Comparison of ENCODE assay signal across 10 mouse cellular contexts in genomic region chr8:83406836-83407235, GRCm38 (mm10). TPM values are rescaled to one million over a fixed set of nuclear protein-coding genes. Genes with fewer than 3 reads are reported as not detected.
DNase-seq lines count a peak whose midpoint lies in the region; ATAC-seq and TF ChIP-seq lines count a peak whose summit lies in the region.
"Had no signal": no experiment of that assay in that cellular context is flagged by ENCODE, and none has a peak within 500 bp of the region (broad histone marks: within the 10 kb centered on the region; RNA-seq: fewer than 3 reads in every experiment).

No protein-coding gene starts in this region.

- TF ChIP-seq POLR2A in cerebellum, adult 2 months (IDR thresholded peaks at IDR 0.05; ENCODE audit: borderline replicate concordance, insufficient read depth, low read length): no peak

- peak; percentile 20; the same call in 1 of the 2 replicates for TF ChIP-seq CTCF in cerebellum, adult 2 months (IDR thresholded peaks at IDR 0.05; ENCODE audit: borderline replicate concordance, insufficient read depth, low read depth, low read length)
- TF ChIP-seq CTCF in liver, postnatal 0 days (IDR thresholded peaks at IDR 0.05; ENCODE audit: low read depth): peak; percentile 34

- no peak for ATAC-seq in liver, embryonic 13.5 days (ENCODE audit: low read depth)
- ATAC-seq in liver, embryonic 12.5 days: no peak
- no peak for ATAC-seq in liver, postnatal 0 days
- no peak for ATAC-seq in monocyte, adult 5-6 weeks (replicated peaks; ENCODE audit: insufficient number of reproducible peaks, low FRiP score, low TSS enrichment, poor library complexity, severe bottlenecking)

- WGBS in cerebellum, adult 2 months: 38% methylated on average over 6 of the region's 6 CpGs
- 34% methylated on average over 6 of the region's 6 CpGs for WGBS in liver, embryonic 13.5 days (ENCODE audit: insufficient replicate concordance)
- WGBS in liver, embryonic 12.5 days (ENCODE audit: insufficient replicate concordance): 33% methylated on average over 6 of the region's 6 CpGs
- WGBS in liver, postnatal 0 days (ENCODE audit: insufficient replicate concordance): 49% methylated on average over 6 of the region's 6 CpGs

- H3K4me3 ChIP-seq in cerebellum, adult 2 months (replicated peaks; ENCODE audit: insufficient read depth, low read depth, low read length): no peak overlapping the region
- no peak overlapping the region for H3K4me3 ChIP-seq in liver, embryonic 13.5 days (replicated peaks)
- no peak overlapping the region for H3K4me3 ChIP-seq in liver, embryonic 12.5 days
- no peak overlapping the region for H3K4me3 ChIP-seq in liver, postnatal 0 days (ENCODE audit: low read depth, low read length)

- DNase-seq in cerebellum, adult 2 months: no peak
- no peak for DNase-seq in cerebellum, adult 18-20 months
- DNase-seq in liver, embryonic 13.5 days: peak; percentile 22
- DNase-seq in ZHBTc4 (ENCODE audit: low read depth, low spot score): peak; percentile 76
- DNase-seq in liver, postnatal 0 days: no peak
- no peak for DNase-seq in left cerebral cortex, postnatal 14 days (ENCODE audit: low spot score in 2 of 2)

- no peak overlapping the region for H3K27ac ChIP-seq in cerebellum, adult 2 months (ENCODE audit: insufficient read depth, low read length)
- H3K27ac ChIP-seq in liver, embryonic 13.5 days: no peak overlapping the region
- H3K27ac ChIP-seq in liver, embryonic 12.5 days: no peak overlapping the region
- no peak overlapping the region for H3K27ac ChIP-seq in liver, postnatal 0 days (ENCODE audit: low read depth)
- H3K27ac ChIP-seq: macrophage had no signal

- intact Hi-C loops in left cerebral cortex, postnatal 14 days (cut with DNase I): no loop called here

- H3K27me3 ChIP-seq in cerebellum, adult 2 months (ENCODE audit: control insufficient read depth, insufficient read depth, low read length): no peaks in the 10 kb centered on the region
- peaks cover 10% of the 10 kb centered on the region; the same call in 1 of the 2 replicates for H3K27me3 ChIP-seq in liver, embryonic 13.5 days
- no peaks in the 10 kb centered on the region for H3K27me3 ChIP-seq in liver, embryonic 12.5 days (replicated peaks)
- H3K27me3 ChIP-seq in liver, postnatal 0 days (ENCODE audit: insufficient read depth, low read length): no peaks in the 10 kb centered on the region

- H3K4me2 ChIP-seq in liver, embryonic 13.5 days: no peak overlapping the region
- no peak overlapping the region for H3K4me2 ChIP-seq in liver, embryonic 12.5 days
- no peak overlapping the region for H3K4me2 ChIP-seq in liver, postnatal 0 days (ENCODE audit: low read depth, low read length)

- H3K36me3 ChIP-seq in liver, embryonic 13.5 days: no peaks in the 10 kb centered on the region
- no peaks in the 10 kb centered on the region for H3K36me3 ChIP-seq in liver, embryonic 12.5 days
- H3K36me3 ChIP-seq in liver, postnatal 0 days (replicated peaks; ENCODE audit: insufficient read depth, low read length): no peaks in the 10 kb centered on the region

- H3K9ac ChIP-seq in liver, embryonic 13.5 days: no peak overlapping the region
- no peak overlapping the region for H3K9ac ChIP-seq in liver, embryonic 12.5 days
- no peak overlapping the region for H3K9ac ChIP-seq in liver, postnatal 0 days (replicated peaks)

- TF ChIP-seq EP300 in liver, postnatal 0 days (IDR thresholded peaks at IDR 0.05; ENCODE audit: low read depth): no peak

- no peaks in the 10 kb centered on the region for H3K4me1 ChIP-seq in cerebellum, adult 2 months (ENCODE audit: control insufficient read depth, insufficient read depth, low read length)
- H3K4me1 ChIP-seq in liver, embryonic 13.5 days (replicated peaks): peaks cover 21% of the 10 kb centered on the region
- peaks cover 25% of the 10 kb centered on the region for H3K4me1 ChIP-seq in liver, embryonic 12.5 days
- H3K4me1 ChIP-seq in liver, postnatal 0 days (ENCODE audit: insufficient read depth): no peaks in the 10 kb centered on the region

- H3K9me3 ChIP-seq in liver, embryonic 13.5 days (replicated peaks): no peaks in the 10 kb centered on the region
- H3K9me3 ChIP-seq in liver, embryonic 12.5 days (replicated peaks): no peaks in the 10 kb centered on the region
- no peaks in the 10 kb centered on the region for H3K9me3 ChIP-seq in liver, postnatal 0 days (ENCODE audit: low read length)

RNA-seq across cellular contexts. Expression of gene Clgn, which starts 17.2 kb away (rescaled TPM):
- polyA plus RNA-seq in cerebellum, adult 2 months (2012; rRNA removed): 12.2 and 14.5 TPM in 2 replicates
- 0.38 and 0.58 TPM in 2 replicates for polyA plus RNA-seq in liver, embryonic 13.5 days (2015; fragmentation: Nextera tagmentation; extraction: Ambion mirVana)
- 0.36 and 0.51 TPM in 2 replicates for polyA plus RNA-seq in liver, embryonic 12.5 days (2016; fragmentation: Nextera tagmentation; extraction: Ambion mirVana)
- polyA plus RNA-seq in liver, postnatal 0 days (2015; fragmentation: Nextera tagmentation; extraction: Ambion mirVana): 0.12 and 0.21 TPM in 2 replicates
- 1 to 10 TPM; 7.9 to 9.3 TPM for total RNA-seq in left cerebral cortex, postnatal 14 days (2021)
- 0.29 TPM in 1 of 3 replicates, not detected in the others for total RNA-seq in monocyte, adult 5-6 weeks (2017)
- polyA plus RNA-seq: heart, postnatal 0 days; macrophage had no signal

RNA-seq across cellular contexts. Expression of gene Scoc, which starts 51.4 kb away (rescaled TPM):
- 289 and 298 TPM in 2 replicates for polyA plus RNA-seq in cerebellum, adult 2 months (2012; rRNA removed)
- 75.5 and 95.5 TPM in 2 replicates for polyA plus RNA-seq in liver, embryonic 13.5 days (2015; fragmentation: Nextera tagmentation; extraction: Ambion mirVana)
- 78.8 and 84.8 TPM in 2 replicates for polyA plus RNA-seq in liver, embryonic 12.5 days (2016; fragmentation: Nextera tagmentation; extraction: Ambion mirVana)
- 40.8 and 48.0 TPM in 2 replicates for polyA plus RNA-seq in liver, postnatal 0 days (2015; fragmentation: Nextera tagmentation; extraction: Ambion mirVana)
- total RNA-seq in left cerebral cortex, postnatal 14 days (2021): 100 to 1,000 TPM; 250 to 264 TPM
- 9.6 to 22.6 TPM (median 21.2 TPM) in 3 replicates for total RNA-seq in monocyte, adult 5-6 weeks (2017)

RNA-seq across cellular contexts. Expression of gene Mgat4d, which starts 58.6 kb away (rescaled TPM):
- not detected in 2 replicates for polyA plus RNA-seq in cerebellum, adult 2 months (2012; rRNA removed)
- polyA plus RNA-seq in liver, embryonic 13.5 days (2015; fragmentation: Nextera tagmentation; extraction: Ambion mirVana): not detected in 2 replicates
- polyA plus RNA-seq in liver, embryonic 12.5 days (2016; fragmentation: Nextera tagmentation; extraction: Ambion mirVana): not detected in 2 replicates
- not detected in 2 replicates for polyA plus RNA-seq in liver, postnatal 0 days (2015; fragmentation: Nextera tagmentation; extraction: Ambion mirVana)
- total RNA-seq in left cerebral cortex, postnatal 14 days (2021): not detected
- total RNA-seq in monocyte, adult 5-6 weeks (2017): not detected in 3 replicates
- polyA plus RNA-seq: heart, postnatal 0 days; macrophage had no signal

Comparison
In these comparisons a context has a peak if more than half of its experiments do, and no peak if none do; other contexts are left out.
1. DNase-seq: peak in liver, embryonic 13.5 days (single experiment) and ZHBTc4 (single experiment); none in cerebellum, adult 2 months (0 of 2), cerebellum, adult 18-20 months (0 of 2), liver, postnatal 0 days (single experiment) and left cerebral cortex, postnatal 14 days (0 of 2).